Mouse (Mus musculus) CH12.LX (cell line): ENCODE measurements around the gene Hnrnpr. TPM values are rescaled to one million over a fixed set of nuclear protein-coding genes. Genes with fewer than 3 reads are reported as not detected.

Experiments
- DNase-seq: peaks from one replicate; pipeline ENCODE4 v3.0.0-alpha.2; 2013; ENCODE audit errors: extremely low read depth
- H3K27ac ChIP-seq: 2 replicates; pipeline ENCODE4 v1.5.1; 2012; ENCODE audit warnings: low read depth, mild to moderate bottlenecking, control low read depth, moderate library complexity; ENCODE audit not compliant: insufficient read depth
- H3K27me3 ChIP-seq: replicated peaks from 2 replicates; pipeline ENCODE3; 2012; ENCODE audit warnings: inconsistent platforms
- H3K36me3 ChIP-seq, 2 experiments: replicated peaks in 1 of 2; 2 replicates each; pipeline versions ENCODE3 to v1.6.1; 2012; ENCODE audit warnings: inconsistent platforms in 1 of 2, low read length in 1 of 2, mild to moderate bottlenecking in 1 of 2, mixed read lengths in 1 of 2, moderate library complexity in 1 of 2; ENCODE audit not compliant: control insufficient read depth in 1 of 2, insufficient read depth in 1 of 2
- H3K4me1 ChIP-seq, 2 experiments: 2 replicates each; pipeline ENCODE4 v1.6.1; 2012; ENCODE audit warnings: inconsistent platforms in 1 of 2, moderate library complexity in 1 of 2; ENCODE audit not compliant: insufficient read depth in 2 of 2, control insufficient read depth in 1 of 2
- H3K4me2 ChIP-seq: 2 replicates; pipeline ENCODE4 v1.6.1; 2012; ENCODE audit warnings: low read depth, mild to moderate bottlenecking, control low read depth; ENCODE audit not compliant: poor library complexity, insufficient read depth, severe bottlenecking
- H3K4me3 ChIP-seq, 3 experiments: fragments of 150-350 bp in 1 of 3; sonication (generic) in 1 of 3; replicated peaks in 1 of 3; 2 replicates each; pipeline versions ENCODE3 to v1.5.1; 2011 to 2012; ENCODE audit warnings: low read depth in 2 of 3, low read length in 2 of 3, mild to moderate bottlenecking in 2 of 3, moderate library complexity in 2 of 3, control low read depth in 1 of 3, improper control_type of control experiment in 1 of 3, inconsistent platforms in 1 of 3, mixed read lengths in 1 of 3; ENCODE audit not compliant: poor library complexity in 1 of 3
- H3K79me2 ChIP-seq: replicated peaks from 2 replicates; pipeline ENCODE4 v1.6.1; 2012; ENCODE audit warnings: mild to moderate bottlenecking, moderate library complexity; ENCODE audit not compliant: control insufficient read depth, poor library complexity, insufficient read depth, severe bottlenecking; ENCODE audit errors: extremely low read depth
- H3K9ac ChIP-seq: 2 replicates; pipeline ENCODE4 v1.6.1; 2012; ENCODE audit warnings: low read depth, mild to moderate bottlenecking, control low read depth, moderate library complexity; ENCODE audit not compliant: insufficient read depth
- H3K9me3 ChIP-seq: replicated peaks from 2 replicates; pipeline ENCODE3; 2012; ENCODE audit warnings: low read length, inconsistent platforms, mixed read lengths
- CHD2 ChIP-seq: IDR thresholded peaks from 2 replicates; pipeline ENCODE4 v1.6.1; 2011; ENCODE audit warnings: low read length, improper control_type of control experiment
- E2F4 ChIP-seq: IDR thresholded peaks from 2 replicates; pipeline ENCODE4 v1.6.1; 2011; ENCODE audit warnings: low read depth, low read length, improper control_type of control experiment; ENCODE audit not compliant: insufficient replicate concordance
- EP300 ChIP-seq: IDR thresholded peaks from 2 replicates; pipeline ENCODE4 v1.6.1; 2011; ENCODE audit warnings: low read length, improper control_type of control experiment
- GABPA ChIP-seq: IDR thresholded peaks from 2 replicates; pipeline ENCODE4 v1.6.1; 2012; ENCODE audit warnings: low read depth, low read length, improper control_type of control experiment, inconsistent platforms; ENCODE audit not compliant: insufficient replicate concordance
- HCFC1 ChIP-seq: IDR thresholded peaks from 2 replicates; pipeline ENCODE4 v1.6.1; 2012; ENCODE audit warnings: low read depth, mild to moderate bottlenecking, inconsistent platforms, low read length, improper control_type of control experiment
- IRF4 ChIP-seq: IDR thresholded peaks from 2 replicates; pipeline ENCODE4 v1.6.1; 2014; ENCODE audit warnings: low read depth, mild to moderate bottlenecking, inconsistent platforms, low read length, improper control_type of control experiment
- JUN ChIP-seq: IDR thresholded peaks from 2 replicates; pipeline ENCODE4 v1.6.1; 2011; ENCODE audit warnings: low read depth, mild to moderate bottlenecking, low read length, improper control_type of control experiment, moderate library complexity; ENCODE audit not compliant: insufficient read depth
- JUND ChIP-seq: conservative IDR thresholded peaks from 2 replicates; pipeline ENCODE4 v1.6.1; 2011; ENCODE audit warnings: low read depth, low read length, improper control_type of control experiment
- MAZ ChIP-seq: IDR thresholded peaks from 2 replicates; pipeline ENCODE4 v1.6.1; 2012; ENCODE audit warnings: low read depth, mild to moderate bottlenecking, inconsistent platforms, low read length, improper control_type of control experiment, moderate library complexity
- NRF1 ChIP-seq: IDR thresholded peaks from 2 replicates; pipeline ENCODE4 v1.6.1; 2014; ENCODE audit warnings: low read depth, mild to moderate bottlenecking, inconsistent platforms, low read length, improper control_type of control experiment, moderate library complexity
- PAX5 ChIP-seq: IDR thresholded peaks from 2 replicates; pipeline ENCODE4 v1.6.1; 2012; ENCODE audit warnings: low read length, inconsistent platforms, mixed read lengths
- POLR2A ChIP-seq: IDR thresholded peaks from 2 replicates; pipeline ENCODE4 v1.6.1; 2011; ENCODE audit warnings: low read depth, mild to moderate bottlenecking, improper control_type of control experiment, low read length
- RCOR1 ChIP-seq: conservative IDR thresholded peaks from 2 replicates; pipeline ENCODE4 v1.6.1; 2012; ENCODE audit warnings: low read depth, mild to moderate bottlenecking, inconsistent platforms, low read length, improper control_type of control experiment
- SIN3A ChIP-seq: IDR thresholded peaks from 2 replicates; pipeline ENCODE4 v1.6.1; 2012; ENCODE audit warnings: low read length, improper control_type of control experiment, inconsistent platforms
- ZMIZ1 ChIP-seq: IDR thresholded peaks from 2 replicates; pipeline ENCODE4 v1.6.1; 2012; ENCODE audit warnings: low read depth, mild to moderate bottlenecking, inconsistent platforms, low read length, improper control_type of control experiment
- dilution Hi-C: fragments of 300-500 bp; cut with MboI; formaldehyde crosslinking; loops from 2 replicates; pipeline ENCODE4 v1.14.3; 2020; ENCODE audit warnings: low sequenced_read_pairs; ENCODE audit not compliant: extremely low pct_unique_long_range_greater_than_20kb, extremely low pct_ligation_motif_present
- in situ Hi-C: fragments of 300-500 bp; cut with MboI; formaldehyde crosslinking; loops from 3 replicates; pipeline ENCODE4 v1.14.3; 2019; ENCODE audit warnings: low sequenced_read_pairs, low pct_ligation_motif_present, low pct_unique_long_range_greater_than_20kb, mixed read lengths
- polyA plus RNA-seq: library from polyadenylated mRNA; unstranded; fragments of >175 nt; gene quantifications from 2 replicates; pipeline ENCODE4 v1.2.1, GENCODE M21; 2012; ENCODE audit warnings: low read depth; ENCODE audit not compliant: insufficient read length
- total RNA-seq, 2 experiments: library from RNA; depleted of rRNA; stranded (reverse); fragments of 300-350 nt in 1 of 2; fragments of >200 nt in 1 of 2; gene quantifications; 2 replicates each; pipeline ENCODE4 v1.2.3; 2012 to 2014

Hnrnpr gene
- total and polyA plus RNA-seq, 3 experiments = 65.6 to 130 (median 117) TPM

- TF ChIP-seq PAX5 = no peak
- TF ChIP-seq HCFC1 = 0 out of 2 replicates have a peak, but pooled peaks have one; percentile 34
- no peaks in the 10 kb centered on the region for H3K79me2 ChIP-seq
- H3K4me2 ChIP-seq = 0 out of 2 replicates have a peak overlapping the region, but pooled peaks have one; percentile 8
- dilution Hi-C loops = no loop called here
- DNase-seq = no peak
- H3K36me3 ChIP-seq = no peaks in the 10 kb centered on the region
- no peak overlapping the region for H3K4me3 ChIP-seq
- in situ Hi-C loops = no loop called here
- H3K27ac ChIP-seq = no peak overlapping the region
- 0 out of 4 replicates have a peak, but pooled peaks cover 0 to 3% of the 10 kb centered on the region in 2 experiments for H3K4me1 ChIP-seq
- H3K27me3 ChIP-seq = peaks cover 25% of the 10 kb centered on the region
- no peak overlapping the region for H3K9ac ChIP-seq
- H3K9me3 ChIP-seq = peaks cover 3% of the 10 kb centered on the region
Measured at GRCm38 (mm10) chr4:136401806-136402205, 91.1 kb downstream of the Hnrnpr start.

GRCm38 (mm10) chr4:136407831-136408230 lies 97.1 kb downstream of the Hnrnpr start:
- no peaks in the 10 kb centered on the region for H3K27me3 ChIP-seq
- no peak overlapping the region for H3K4me3 ChIP-seq
- TF ChIP-seq RCOR1 (no peak), ZMIZ1 (no peak), JUND (no peak), E2F4 (no peak), JUN (no peak), NRF1 (no peak), GABPA (no peak), MAZ (no peak), CHD2 (no peak), POLR2A (no peak), SIN3A (no peak), EP300 (no peak), IRF4 (no peak), PAX5 (no peak)
- TF ChIP-seq, all 38 proteins: peak for 0
- Histone ChIP-seq H3K4me1 (no peaks in the 10 kb centered on the region), H3K27ac (no peak overlapping the region), H3K36me3 (no peaks in the 10 kb centered on the region), H3K9ac (no peak overlapping the region), H3K79me2 (no peaks in the 10 kb centered on the region), H3K4me2 (no peak overlapping the region), H3K9me3 (peaks cover 2% of the 10 kb centered on the region)
- DNase-seq = no peak
- dilution Hi-C loops = no loop called here
- in situ Hi-C loops = no loop called here

Other genes with a start within 250 kb of the Hnrnpr start
- gene Id3, start 167.4 kb upstream of the Hnrnpr start, total RNA-seq (2012; rRNA removed) = 41.1 and 85.5 TPM in 2 replicates
- 96.0 and 116 TPM in 2 replicates for gene Id3, start 167.4 kb upstream of the Hnrnpr start, total RNA-seq (2014; rRNA removed)
- gene Id3, start 167.4 kb upstream of the Hnrnpr start, polyA plus RNA-seq = 17.6 and 18.3 TPM in 2 replicates
- gene E2f2, start 138.5 kb upstream of the Hnrnpr start, total RNA-seq (2012; rRNA removed) = 7.2 and 7.6 TPM in 2 replicates
- 4.4 and 4.9 TPM in 2 replicates for gene E2f2, start 138.5 kb upstream of the Hnrnpr start, total RNA-seq (2014; rRNA removed)
- gene E2f2, start 138.5 kb upstream of the Hnrnpr start, polyA plus RNA-seq = 3.9 and 6.1 TPM in 2 replicates
- 0.08 TPM in 2 replicates for gene Asap3, start 104.6 kb upstream of the Hnrnpr start, total RNA-seq (2012; rRNA removed)
- not detected in 2 replicates for gene Asap3, start 104.6 kb upstream of the Hnrnpr start, total RNA-seq (2014; rRNA removed)
- gene Asap3, start 104.6 kb upstream of the Hnrnpr start, polyA plus RNA-seq = 0.07 TPM in 1 of 2 replicates, not detected in the other
- gene Tcea3, start 63.2 kb upstream of the Hnrnpr start, total RNA-seq (2012; rRNA removed) = not detected in 2 replicates
- not detected in 2 replicates for gene Tcea3, start 63.2 kb upstream of the Hnrnpr start, total RNA-seq (2014; rRNA removed)
- not detected in 2 replicates for gene Tcea3, start 63.2 kb upstream of the Hnrnpr start, polyA plus RNA-seq
- gene Zfp46, start 26.3 kb upstream of the Hnrnpr start, total RNA-seq (2012; rRNA removed) = 6.6 and 7.2 TPM in 2 replicates
- gene Zfp46, start 26.3 kb upstream of the Hnrnpr start, total RNA-seq (2014; rRNA removed) = 3.3 and 4.1 TPM in 2 replicates
- gene Zfp46, start 26.3 kb upstream of the Hnrnpr start, polyA plus RNA-seq = 1.8 and 2.8 TPM in 2 replicates
- gene Htr1d, start 112.6 kb downstream of the Hnrnpr start, total RNA-seq (2012; rRNA removed) = not detected in 2 replicates
- not detected in 2 replicates for gene Htr1d, start 112.6 kb downstream of the Hnrnpr start, total RNA-seq (2014; rRNA removed)
- gene Htr1d, start 112.6 kb downstream of the Hnrnpr start, polyA plus RNA-seq = not detected in 2 replicates
- not detected in 2 replicates for gene 6030445D17Rik, start 151.3 kb downstream of the Hnrnpr start, total RNA-seq (2012; rRNA removed)
- gene 6030445D17Rik, start 151.3 kb downstream of the Hnrnpr start, total RNA-seq (2014; rRNA removed) = not detected in 2 replicates
- gene 6030445D17Rik, start 151.3 kb downstream of the Hnrnpr start, polyA plus RNA-seq = not detected in 2 replicates
- gene Luzp1, start 158.8 kb downstream of the Hnrnpr start, total RNA-seq (2012; rRNA removed) = 6.1 and 6.9 TPM in 2 replicates
- gene Luzp1, start 158.8 kb downstream of the Hnrnpr start, total RNA-seq (2014; rRNA removed) = 4.7 and 5.0 TPM in 2 replicates
- gene Luzp1, start 158.8 kb downstream of the Hnrnpr start, polyA plus RNA-seq = 5.9 and 7.0 TPM in 2 replicates